Mouse (Mus musculus): ENCODE measurements at regions not wholly inside any gene's neighbourhood (a gene's known extent, or its start where the extent isn't known, plus 50 kb on each side); places are given as distances from the start of the nearest gene placed in this dataset.

- no peak for TF ChIP-seq EP300 (IDR thresholded peaks at IDR 0.05; ENCODE audit: low read depth)
- TF ChIP-seq CTCF (IDR thresholded peaks at IDR 0.05; ENCODE audit: low read depth): no peak
Observed at GRCm38 (mm10) chr11:56246549-56247332, 205.9 kb upstream of the Nmur2 start.
